Mouse (Mus musculus) forebrain, embryonic 14.5 days (tissue): ENCODE results near the gene Gpr18. TPM values are rescaled to one million over a fixed set of nuclear protein-coding genes. Genes with fewer than 3 reads are reported as not detected.

Experiments used
- ATAC-seq: fragments of 200-750 bp; cut with Nextera tagmentation; 2 replicates; pipeline ENCODE4 v1.8.0; 2017; ENCODE audit warnings: mild to moderate bottlenecking, moderate library complexity
- DNase-seq: peaks from one replicate; pipeline ENCODE4 v3.0.0-alpha.2; 2015; ENCODE audit warnings: low spot score
- H3K27ac ChIP-seq: fragments of 300-500 bp; sonication (generic); 2 replicates; pipeline ENCODE4 v1.5.1; 2014; ENCODE audit warnings: low read depth, mild to moderate bottlenecking, control low read depth, low read length, moderate library complexity
- H3K27me3 ChIP-seq: fragments of 300-500 bp; sonication (generic); replicated peaks from 2 replicates; pipeline ENCODE4 v1.6.1; 2014; ENCODE audit warnings: low read length, control low read depth, mixed read lengths; ENCODE audit not compliant: control insufficient read depth, insufficient read depth
- H3K36me3 ChIP-seq: fragments of 300-500 bp; sonication (generic); 2 replicates; pipeline ENCODE4 v1.6.1; 2014; ENCODE audit warnings: low read length, control low read depth; ENCODE audit not compliant: control insufficient read depth, insufficient read depth
- H3K4me1 ChIP-seq: fragments of 300-500 bp; sonication (generic); 2 replicates; pipeline ENCODE4 v1.6.1; 2014; ENCODE audit warnings: antibody characterized with exemption, low read length, control low read depth; ENCODE audit not compliant: control insufficient read depth, insufficient read depth
- H3K4me2 ChIP-seq: fragments of 300-500 bp; sonication (generic); 2 replicates; pipeline ENCODE4 v1.6.1; 2014; ENCODE audit warnings: mild to moderate bottlenecking, control low read depth, low read length
- H3K4me3 ChIP-seq: fragments of 300-500 bp; sonication (generic); 2 replicates; pipeline ENCODE4 v1.5.1; 2014; ENCODE audit warnings: low read depth, low read length, control low read depth
- H3K9ac ChIP-seq: fragments of 300-500 bp; sonication (generic); 2 replicates; pipeline ENCODE4 v1.6.1; 2014; ENCODE audit warnings: mild to moderate bottlenecking, low read length, control low read depth, moderate library complexity
- H3K9me3 ChIP-seq: fragments of 300-500 bp; sonication (generic); replicated peaks from 2 replicates; pipeline ENCODE4 v1.6.1; 2016; ENCODE audit warnings: low read length, control low read depth, mixed read lengths; ENCODE audit not compliant: control insufficient read depth
- WGBS: fragments of 180-500 bp; shearing (Covaris S2); extraction: QIAGEN DNeasy Blood & Tissue Kit; methylation state at CpG from one replicate; pipeline ENCODE4 v1.1.7; 2014; 5-methylcytosine and 5-hydroxymethylcytosine counted together
- polyA plus RNA-seq: library from polyadenylated mRNA; unstranded; fragments of >200 nt; fragmentation: Nextera tagmentation; extraction: Ambion mirVana; gene quantifications from 2 replicates; pipeline ENCODE4 v1.2.1, GENCODE M21; 2014

Gene Gpr18
- polyA plus RNA-seq, 1 experiment from 2014 or later = not detected

- no peaks in the 10 kb centered on the region for H3K27me3 ChIP-seq
- WGBS = 93% methylated on average over 3 of the region's 3 CpGs
- H3K9me3 ChIP-seq = 0 out of 2 replicates have a peak, but pooled peaks cover 4% of the 10 kb centered on the region
- H3K4me3 ChIP-seq = no peak overlapping the region
- H3K9ac ChIP-seq = no peak overlapping the region
- no peak overlapping the region for H3K4me2 ChIP-seq
- no peak for DNase-seq
- no peaks in the 10 kb centered on the region for H3K4me1 ChIP-seq
- ATAC-seq = no peak
- H3K27ac ChIP-seq = no peak overlapping the region
- peaks cover 9% of the 10 kb centered on the region for H3K36me3 ChIP-seq
Measured at GRCm38 (mm10) chr14:121931594-121931993, 16.0 kb upstream of the Gpr18 start.

GRCm38 (mm10) chr14:121930731-121931383 lies 15.3 kb upstream of the Gpr18 start:
- ATAC-seq = no peak

GRCm38 (mm10) chr14:121929243-121929951 lies 13.8 kb upstream of the Gpr18 start:
- 93% methylated on average over 12 of the region's 12 CpGs for WGBS
- Histone ChIP-seq H3K27ac (no peak overlapping the region), H3K4me2 (no peak overlapping the region), H3K36me3 (peaks cover 7% of the 10 kb centered on the region), H3K4me1 (no peaks in the 10 kb centered on the region), H3K9me3 (no peaks in the 10 kb centered on the region), H3K9ac (no peak overlapping the region), H3K27me3 (no peaks in the 10 kb centered on the region), H3K4me3 (no peak overlapping the region)
- ATAC-seq (no peak), DNase-seq (no peak)

More at GRCm38 (mm10) chr14:121930731-121931383, 15.3 kb upstream of the Gpr18 start:
- H3K4me3 ChIP-seq = no peak overlapping the region
- 69% methylated on average over 7 of the region's 7 CpGs for WGBS
- DNase-seq = no peak
- no peak overlapping the region for H3K27ac ChIP-seq
- H3K36me3 ChIP-seq = peaks cover 9% of the 10 kb centered on the region
- H3K27me3 ChIP-seq = no peaks in the 10 kb centered on the region
- no peaks in the 10 kb centered on the region for H3K4me1 ChIP-seq
- no peak overlapping the region for H3K9ac ChIP-seq
- H3K4me2 ChIP-seq = no peak overlapping the region
- 0 out of 2 replicates have a peak, but pooled peaks cover 4% of the 10 kb centered on the region for H3K9me3 ChIP-seq

GRCm38 (mm10) chr14:121928375-121929137 lies 13.0 kb upstream of the Gpr18 start:
- Histone ChIP-seq H3K4me1 (no peaks in the 10 kb centered on the region), H3K27ac (no peak overlapping the region), H3K4me3 (no peak overlapping the region), H3K27me3 (no peaks in the 10 kb centered on the region), H3K4me2 (no peak overlapping the region), H3K9me3 (no peaks in the 10 kb centered on the region), H3K9ac (no peak overlapping the region), H3K36me3 (no peaks in the 10 kb centered on the region)
- no peak for ATAC-seq
- peak; percentile 89 for DNase-seq
- WGBS = 71% methylated on average over 8 of the region's 8 CpGs

GRCm38 (mm10) chr14:121927451-121927850 lies 11.9 kb upstream of the Gpr18 start:
- H3K9me3 ChIP-seq = no peaks in the 10 kb centered on the region
- H3K27me3 ChIP-seq = no peaks in the 10 kb centered on the region
- H3K4me2 ChIP-seq = no peak overlapping the region
- H3K36me3 ChIP-seq = no peaks in the 10 kb centered on the region
- H3K4me1 ChIP-seq = no peaks in the 10 kb centered on the region
- 93% methylated on average over 8 of the region's 8 CpGs for WGBS
- ATAC-seq (no peak), DNase-seq (no peak)
- no peak overlapping the region for H3K9ac ChIP-seq
- H3K4me3 ChIP-seq = no peak overlapping the region
- no peak overlapping the region for H3K27ac ChIP-seq

GRCm38 (mm10) chr14:121926901-121927300 lies 11.3 kb upstream of the Gpr18 start:
- no peak overlapping the region for H3K9ac ChIP-seq
- H3K4me3 ChIP-seq = no peak overlapping the region
- DNase-seq (no peak), ATAC-seq (no peak)
- no peak overlapping the region for H3K27ac ChIP-seq
- H3K27me3 ChIP-seq = no peaks in the 10 kb centered on the region
- H3K4me2 ChIP-seq = no peak overlapping the region
- H3K9me3 ChIP-seq = no peaks in the 10 kb centered on the region
- H3K36me3 ChIP-seq = no peaks in the 10 kb centered on the region
- 93% methylated on average over 6 of the region's 6 CpGs for WGBS
- no peaks in the 10 kb centered on the region for H3K4me1 ChIP-seq

- Histone ChIP-seq H3K9ac (no peak overlapping the region), H3K4me3 (no peak overlapping the region), H3K27me3 (no peaks in the 10 kb centered on the region), H3K27ac (no peak overlapping the region), H3K4me1 (no peaks in the 10 kb centered on the region), H3K9me3 (no peaks in the 10 kb centered on the region), H3K36me3 (no peaks in the 10 kb centered on the region), H3K4me2 (no peak overlapping the region)
- ATAC-seq (no peak), DNase-seq (no peak)
- 79% methylated on average over 6 of the region's 6 CpGs for WGBS
Measured at GRCm38 (mm10) chr14:121924876-121925275, 9.3 kb upstream of the Gpr18 start.

- no peaks in the 10 kb centered on the region for H3K27me3 ChIP-seq
- no peaks in the 10 kb centered on the region for H3K9me3 ChIP-seq
- no peaks in the 10 kb centered on the region for H3K4me1 ChIP-seq
- 83% methylated on average over 4 of the region's 4 CpGs for WGBS
- H3K36me3 ChIP-seq = no peaks in the 10 kb centered on the region
- H3K4me3 ChIP-seq = no peak overlapping the region
- H3K4me2 ChIP-seq = no peak overlapping the region
- ATAC-seq (no peak), DNase-seq (no peak)
- no peak overlapping the region for H3K9ac ChIP-seq
- no peak overlapping the region for H3K27ac ChIP-seq
Measured at GRCm38 (mm10) chr14:121922731-121923130, 7.2 kb upstream of the Gpr18 start.
